Mouse (Mus musculus) left cerebral cortex, adult 11 months (tissue): ENCODE data around the gene Kcns1.

Experiments
- DNase-seq: peaks from one replicate; pipeline ENCODE4 v3.0.0; 2022; ENCODE audit warnings: low spot score

The Kcns1 gene

GRCm38 (mm10) chr2:164123169-164123766 is 47.6 kb downstream of the Kcns1 start:
- DNase-seq = no peak

- DNase-seq = no peak
These were observed 51.4 kb downstream of the Kcns1 start for GRCm38 (mm10) chr2:164119503-164119902.

GRCm38 (mm10) chr2:164115531-164115930 is 55.4 kb downstream of the Kcns1 start:
- DNase-seq = no peak

- DNase-seq = no peak
These were observed 56.9 kb downstream of the Kcns1 start for GRCm38 (mm10) chr2:164114051-164114450.
